Mouse (Mus musculus) stomach, postnatal 0 days (tissue): ENCODE results near the gene Efhd1.

Experiments used
- CTCF ChIP-seq: IDR thresholded peaks from 2 replicates; pipeline ENCODE4 v1.5.1; 2016; ENCODE audit warnings: antibody characterized with exemption, low read depth, mild to moderate bottlenecking, moderate library complexity
- EP300 ChIP-seq: optimal IDR thresholded peaks from 2 replicates; pipeline ENCODE3; 2016; ENCODE audit warnings: antibody characterized with exemption

GRCm38 (mm10) chr1:87327165-87327861 is 63.1 kb downstream of the Efhd1 start:
- no peak; the same call in 1 of the 2 replicates for TF ChIP-seq CTCF
- TF ChIP-seq EP300, result no peak
